Mouse (Mus musculus) hindbrain, postnatal 0 days (tissue): ENCODE results near the gene Khk. TPM values are rescaled to one million over a fixed set of nuclear protein-coding genes. Genes with fewer than 3 reads are reported as not detected.

Experiments used
- ATAC-seq: fragments of 200-750 bp; cut with Nextera tagmentation; 2 replicates; pipeline ENCODE4 v1.8.0; 2017; ENCODE audit warnings: mild to moderate bottlenecking, moderate TSS enrichment, moderate library complexity
- DNase-seq: peaks from one replicate; pipeline ENCODE4 v3.0.0-alpha.2; 2015; ENCODE audit warnings: low spot score
- H3K27ac ChIP-seq: fragments of 300-500 bp; sonication (generic); 2 replicates; pipeline ENCODE4 v1.5.1; 2014; ENCODE audit warnings: mild to moderate bottlenecking
- H3K27me3 ChIP-seq: fragments of 300-500 bp; sonication (generic); 2 replicates; pipeline ENCODE4 v1.6.1; 2014; ENCODE audit warnings: low read length, mixed read lengths; ENCODE audit not compliant: insufficient read depth
- H3K36me3 ChIP-seq: fragments of 300-500 bp; sonication (generic); 2 replicates; pipeline ENCODE4 v1.6.1; 2014; ENCODE audit warnings: low read length, mixed read lengths; ENCODE audit not compliant: insufficient read depth
- H3K4me1 ChIP-seq: fragments of 300-500 bp; sonication (generic); 2 replicates; pipeline ENCODE4 v1.6.1; 2014; ENCODE audit warnings: antibody characterized with exemption, low read length, mixed read lengths; ENCODE audit not compliant: insufficient read depth
- H3K4me2 ChIP-seq: fragments of 300-500 bp; sonication (generic); 2 replicates; pipeline ENCODE4 v1.6.1; 2014; ENCODE audit warnings: low read depth, mild to moderate bottlenecking, low read length, moderate library complexity, mixed read lengths
- H3K4me3 ChIP-seq: fragments of 300-500 bp; sonication (generic); 2 replicates; pipeline ENCODE4 v1.5.1; 2014; ENCODE audit warnings: low read length
- H3K9ac ChIP-seq: fragments of 300-500 bp; sonication (generic); replicated peaks from 2 replicates; pipeline ENCODE4 v1.6.1; 2014; ENCODE audit warnings: mild to moderate bottlenecking, low read length, moderate library complexity, mixed read lengths
- H3K9me3 ChIP-seq: fragments of 300-500 bp; sonication (generic); 2 replicates; pipeline ENCODE4 v1.6.1; 2016; ENCODE audit warnings: low read length, mixed read lengths
- CTCF ChIP-seq: IDR thresholded peaks from 2 replicates; pipeline ENCODE4 v1.5.1; 2016; ENCODE audit warnings: antibody characterized with exemption, control low read depth, low read depth
- WGBS: fragments of 180-500 bp; shearing (Covaris S2); extraction: QIAGEN DNeasy Blood & Tissue Kit; methylation state at CpG from one replicate; pipeline ENCODE4 v1.1.7; 2014; 5-methylcytosine and 5-hydroxymethylcytosine counted together
- polyA plus RNA-seq: library from polyadenylated mRNA; unstranded; fragments of >200 nt; fragmentation: Nextera tagmentation; extraction: Ambion mirVana; gene quantifications from 2 replicates; pipeline ENCODE4 v1.2.1, GENCODE M21; 2015
- total RNA-seq: library from RNA; depleted of rRNA; stranded (reverse); fragments of >200 nt; gene quantifications from 2 replicates; pipeline ENCODE4 v1.2.3, GENCODE M21; 2014

Khk gene
- total and polyA plus RNA-seq, 2 experiments from 2014 or later = 14.6 to 16.5 TPM

DNA sequence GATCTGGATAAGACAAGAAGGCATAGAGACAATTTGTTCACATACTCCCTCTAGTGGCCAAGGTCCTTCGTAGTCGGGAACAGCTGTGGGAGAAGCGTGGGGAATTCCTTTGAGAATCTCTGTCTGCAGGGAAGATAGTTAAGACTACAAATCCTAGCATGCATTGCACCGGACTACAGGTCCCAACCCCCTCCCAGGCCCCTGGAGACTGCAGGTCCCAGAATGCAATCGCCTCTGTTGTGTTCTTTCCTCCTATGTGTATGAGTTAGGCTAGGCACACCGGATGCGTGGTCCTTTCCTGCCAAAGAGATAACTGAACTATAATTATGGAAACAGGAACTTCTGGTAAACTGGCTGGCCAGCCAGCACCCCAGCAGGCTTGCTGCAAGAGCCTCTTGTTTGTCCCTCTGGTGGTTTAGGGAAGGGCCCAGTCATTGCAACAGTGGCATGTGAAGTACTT, 5.2 kb upstream of the Khk start:
- no peaks in the 10 kb centered on the region for H3K9me3 ChIP-seq
- no peak overlapping the region for H3K4me3 ChIP-seq
- H3K27ac ChIP-seq = peak overlapping the region; percentile 33
- ATAC-seq (peak; percentile 90), DNase-seq (peak; percentile 97)
- WGBS = 2% methylated on average over 7 of the region's 7 CpGs
- 0 out of 2 replicates have a peak overlapping the region, but pooled peaks have one; percentile 23 for H3K4me2 ChIP-seq
- peaks cover 6% of the 10 kb centered on the region for H3K4me1 ChIP-seq
- TF ChIP-seq CTCF = peak; percentile 78
- no peak overlapping the region for H3K9ac ChIP-seq
- H3K27me3 ChIP-seq = no peaks in the 10 kb centered on the region
- H3K36me3 ChIP-seq = no peaks in the 10 kb centered on the region

DNA sequence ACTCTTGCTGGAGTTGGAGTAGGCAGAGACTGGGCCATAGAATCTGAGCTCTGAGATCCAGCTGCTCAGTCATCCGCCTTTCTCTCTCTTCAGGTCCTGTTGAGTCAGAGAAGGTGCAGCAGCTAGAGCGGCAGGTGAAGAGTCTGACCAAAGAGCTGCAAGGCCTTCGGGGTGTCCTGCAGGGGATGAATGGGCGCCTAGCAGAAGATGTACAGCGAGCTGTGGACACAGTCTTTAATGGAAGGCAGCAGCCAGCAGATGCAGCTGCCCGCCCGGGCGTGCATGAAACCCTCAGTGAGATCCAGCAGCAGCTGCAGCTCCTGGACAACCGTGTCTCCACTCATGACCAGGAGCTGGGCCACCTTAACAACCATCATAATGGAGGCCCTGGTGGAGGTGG, 4.4 kb upstream of the Khk start:
- no peak overlapping the region for H3K9ac ChIP-seq
- H3K4me3 ChIP-seq = no peak overlapping the region
- H3K36me3 ChIP-seq = no peaks in the 10 kb centered on the region
- no peaks in the 10 kb centered on the region for H3K9me3 ChIP-seq
- TF ChIP-seq CTCF = no peak
- WGBS = 92% methylated on average over 9 of the region's 9 CpGs
- DNase-seq = no peak
- ATAC-seq = no peak
- H3K4me2 ChIP-seq = no peak overlapping the region
- no peaks in the 10 kb centered on the region for H3K27me3 ChIP-seq
- H3K27ac ChIP-seq = no peak overlapping the region
- peaks cover 6% of the 10 kb centered on the region for H3K4me1 ChIP-seq

DNA sequence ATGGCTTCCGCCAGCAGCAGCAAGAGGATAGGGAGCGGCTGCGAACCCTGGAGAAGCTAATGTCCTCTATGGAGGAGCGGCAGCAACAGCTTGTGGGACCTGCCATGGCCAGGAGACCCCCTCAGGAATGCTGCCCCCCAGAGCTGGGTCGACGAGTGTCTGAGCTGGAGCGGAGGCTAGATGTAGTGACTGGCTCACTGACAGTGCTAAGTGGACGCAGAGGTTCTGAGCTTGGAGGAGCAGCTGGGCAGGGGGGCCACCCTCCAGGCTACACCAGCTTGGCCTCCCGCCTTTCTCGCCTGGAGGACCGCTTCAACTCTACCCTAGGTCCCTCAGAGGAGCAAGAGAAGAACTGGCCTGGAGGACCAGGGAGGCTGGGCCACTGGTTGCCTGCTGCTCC, 3.9 kb upstream of the Khk start:
- peaks cover 8% of the 10 kb centered on the region for H3K4me1 ChIP-seq
- H3K36me3 ChIP-seq = no peaks in the 10 kb centered on the region
- ATAC-seq (no peak), DNase-seq (no peak)
- no peak for TF ChIP-seq CTCF
- H3K27ac ChIP-seq = no peak overlapping the region
- no peak overlapping the region for H3K4me3 ChIP-seq
- no peaks in the 10 kb centered on the region for H3K27me3 ChIP-seq
- H3K9me3 ChIP-seq = no peaks in the 10 kb centered on the region
- 89% methylated on average over 11 of the region's 11 CpGs for WGBS
- H3K4me2 ChIP-seq = no peak overlapping the region
- no peak overlapping the region for H3K9ac ChIP-seq

DNA sequence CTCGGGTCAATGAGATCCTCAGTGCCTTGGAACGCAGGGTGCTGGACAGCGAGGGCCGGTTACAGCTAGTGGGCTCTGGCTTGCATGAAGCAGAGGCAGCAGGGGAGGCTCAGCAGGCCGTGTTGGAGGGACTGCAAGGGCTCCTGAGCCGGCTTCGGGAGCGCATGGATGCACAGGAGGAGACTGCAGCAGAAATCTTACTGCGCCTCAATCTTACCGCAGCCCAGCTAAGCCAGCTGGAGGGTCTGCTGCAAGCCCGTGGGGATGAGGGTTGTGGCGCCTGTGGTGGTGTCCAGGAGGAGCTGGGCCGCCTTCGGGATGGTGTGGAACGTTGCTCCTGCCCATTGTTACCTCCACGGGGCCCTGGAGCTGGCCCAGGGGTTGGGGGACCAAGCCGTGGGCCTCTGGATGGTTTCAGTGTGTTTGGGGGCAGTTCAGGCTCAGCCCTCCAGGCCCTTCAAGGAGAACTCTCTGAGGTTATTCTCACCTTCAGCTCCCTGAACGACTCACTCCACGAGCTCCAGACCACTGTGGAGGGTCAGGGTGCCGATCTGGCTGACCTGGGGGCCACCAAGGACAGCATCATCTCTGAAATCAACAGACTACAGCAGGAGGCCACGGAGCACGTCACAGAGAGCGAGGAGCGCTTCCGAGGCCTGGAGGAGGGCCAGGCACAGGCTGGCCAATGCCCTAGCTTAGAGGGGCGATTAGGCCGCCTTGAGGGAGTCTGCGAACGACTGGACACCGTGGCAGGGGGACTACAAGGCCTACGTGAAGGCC, 3.1 kb upstream of the Khk start:
- no peaks in the 10 kb centered on the region for H3K27me3 ChIP-seq
- H3K4me2 ChIP-seq = no peak overlapping the region
- DNase-seq = no peak
- H3K27ac ChIP-seq = no peak overlapping the region
- no peak for TF ChIP-seq CTCF
- WGBS = 83% methylated on average over 31 of the region's 31 CpGs
- no peak overlapping the region for H3K4me3 ChIP-seq
- no peaks in the 10 kb centered on the region for H3K9me3 ChIP-seq
- H3K9ac ChIP-seq = no peak overlapping the region
- no peak for ATAC-seq
- H3K36me3 ChIP-seq = no peaks in the 10 kb centered on the region
- H3K4me1 ChIP-seq = peaks cover 14% of the 10 kb centered on the region

DNA sequence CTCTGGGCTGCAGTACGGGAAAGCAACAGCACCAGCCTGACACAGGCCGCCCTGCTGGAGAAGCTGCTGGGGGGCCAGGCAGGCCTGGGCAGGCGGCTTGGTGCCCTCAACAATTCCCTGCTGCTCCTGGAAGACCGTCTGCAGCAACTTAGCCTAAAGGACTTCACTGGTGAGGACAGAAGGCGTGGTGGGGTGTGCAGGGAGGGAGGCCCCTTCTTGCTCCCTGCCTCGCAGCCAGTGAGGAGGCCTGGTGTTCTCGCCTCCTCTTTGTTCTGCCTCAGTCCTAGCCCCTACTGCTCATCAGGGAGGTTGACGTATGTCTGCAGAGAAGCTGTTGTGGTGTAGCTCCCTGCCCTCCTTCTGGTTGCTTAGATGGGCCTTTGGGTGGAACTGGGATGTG, 2.5 kb upstream of the Khk start:
- no peak overlapping the region for H3K9ac ChIP-seq
- H3K9me3 ChIP-seq = no peaks in the 10 kb centered on the region
- TF ChIP-seq CTCF = no peak
- no peak for DNase-seq
- no peak overlapping the region for H3K27ac ChIP-seq
- H3K36me3 ChIP-seq = no peaks in the 10 kb centered on the region
- H3K4me3 ChIP-seq = no peak overlapping the region
- H3K4me1 ChIP-seq = peaks cover 14% of the 10 kb centered on the region
- WGBS = 85% methylated on average over 8 of the region's 8 CpGs
- no peak for ATAC-seq
- no peaks in the 10 kb centered on the region for H3K27me3 ChIP-seq
- no peak overlapping the region for H3K4me2 ChIP-seq

DNA sequence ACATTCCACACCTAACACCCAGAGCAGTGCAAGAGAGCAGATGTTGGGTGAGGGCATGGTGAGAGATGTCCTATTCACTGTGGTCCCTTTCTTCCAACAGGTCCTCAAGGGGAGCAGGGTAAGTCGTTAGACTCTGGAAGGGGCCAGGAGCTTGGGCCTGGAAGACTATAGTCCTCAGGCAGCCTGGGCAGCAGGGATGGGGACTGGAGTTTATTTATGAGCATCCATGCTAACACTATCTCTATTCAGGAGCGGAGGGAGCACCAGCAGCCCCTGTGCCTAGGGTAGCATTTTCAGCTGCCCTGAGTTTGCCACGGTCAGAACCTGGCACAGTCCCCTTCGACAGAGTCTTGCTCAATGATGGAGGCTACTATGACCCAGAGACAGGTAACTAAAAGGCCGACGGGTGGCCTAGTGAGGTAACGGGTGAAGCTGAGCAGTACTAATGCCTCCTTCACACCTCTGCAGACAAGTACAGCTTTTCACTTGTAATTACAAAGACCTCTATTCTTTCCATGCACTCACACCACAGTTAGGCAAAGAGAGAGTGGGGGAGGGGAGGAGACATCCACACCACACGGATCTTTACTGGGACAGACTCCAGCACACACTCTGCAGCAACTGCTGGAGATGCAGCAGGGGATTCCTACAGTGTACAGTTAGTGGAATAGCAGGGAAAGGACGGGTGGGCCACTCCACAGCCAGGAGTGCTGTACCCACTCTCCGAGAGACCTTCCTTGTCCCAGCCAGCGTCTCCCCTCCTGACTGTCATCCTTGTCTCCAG, 1.2 kb upstream of the Khk start:
- 0 out of 2 replicates have a peak overlapping the region, but pooled peaks have one; percentile 5 for H3K4me2 ChIP-seq
- 65% methylated on average over 11 of the region's 11 CpGs for WGBS
- H3K36me3 ChIP-seq = no peaks in the 10 kb centered on the region
- TF ChIP-seq CTCF = no peak
- ATAC-seq = no peak
- H3K9ac ChIP-seq = no peak overlapping the region
- no peak for DNase-seq
- peaks cover 14% of the 10 kb centered on the region for H3K4me1 ChIP-seq
- H3K27ac ChIP-seq = no peak overlapping the region
- H3K27me3 ChIP-seq = no peaks in the 10 kb centered on the region
- no peak overlapping the region for H3K4me3 ChIP-seq
- no peaks in the 10 kb centered on the region for H3K9me3 ChIP-seq
